Mouse (Mus musculus): ENCODE data around the gene Ncam1. TPM values are rescaled to one million over a fixed set of nuclear protein-coding genes. Genes with fewer than 3 reads are reported as not detected.

Gene Ncam1
- polyA plus RNA-seq, 1 experiment from 2014 or later = 5.8 TPM

DNA sequence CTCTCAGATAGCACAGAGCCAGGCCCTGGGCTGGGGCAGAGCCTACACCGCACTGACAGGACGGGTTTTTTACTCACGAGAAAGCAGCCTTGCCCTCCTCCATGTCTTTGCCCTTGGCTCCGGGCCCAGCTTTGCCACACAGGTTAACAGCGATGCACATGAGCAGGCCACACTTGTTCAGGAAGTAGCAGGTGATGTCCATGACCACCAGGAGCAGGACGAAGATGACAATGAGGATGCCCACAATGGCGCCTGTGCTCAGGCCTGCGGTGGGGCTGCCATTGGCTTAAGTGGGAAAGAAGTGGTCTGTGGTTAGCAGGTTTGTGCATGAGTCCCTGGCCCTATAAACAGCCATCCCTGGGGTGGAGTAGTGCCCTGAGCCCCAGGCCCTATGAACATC is 289.1 kb downstream of the Ncam1 start:
- no peak for DNase-seq (ENCODE audit: low spot score)

DNA sequence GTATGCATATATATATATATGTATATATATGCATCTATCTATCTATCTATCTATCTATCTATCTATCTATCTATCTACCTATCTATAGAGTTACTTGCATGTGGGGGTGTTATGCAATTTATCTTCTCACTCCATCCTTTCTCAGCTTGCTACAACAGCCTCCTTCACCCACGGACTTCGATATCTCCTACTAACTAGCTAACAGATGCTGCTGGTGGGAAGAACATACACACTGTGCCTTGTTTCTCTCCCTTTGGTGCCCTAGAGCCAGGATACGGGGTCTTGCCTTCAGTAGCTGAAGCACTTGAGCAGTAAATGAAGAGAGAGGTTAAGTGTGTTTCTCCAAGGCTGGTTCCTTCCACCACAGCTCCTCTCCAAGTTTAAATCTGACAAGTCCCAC is 289.6 kb downstream of the Ncam1 start:
- no peak for DNase-seq (ENCODE audit: low spot score)

DNA sequence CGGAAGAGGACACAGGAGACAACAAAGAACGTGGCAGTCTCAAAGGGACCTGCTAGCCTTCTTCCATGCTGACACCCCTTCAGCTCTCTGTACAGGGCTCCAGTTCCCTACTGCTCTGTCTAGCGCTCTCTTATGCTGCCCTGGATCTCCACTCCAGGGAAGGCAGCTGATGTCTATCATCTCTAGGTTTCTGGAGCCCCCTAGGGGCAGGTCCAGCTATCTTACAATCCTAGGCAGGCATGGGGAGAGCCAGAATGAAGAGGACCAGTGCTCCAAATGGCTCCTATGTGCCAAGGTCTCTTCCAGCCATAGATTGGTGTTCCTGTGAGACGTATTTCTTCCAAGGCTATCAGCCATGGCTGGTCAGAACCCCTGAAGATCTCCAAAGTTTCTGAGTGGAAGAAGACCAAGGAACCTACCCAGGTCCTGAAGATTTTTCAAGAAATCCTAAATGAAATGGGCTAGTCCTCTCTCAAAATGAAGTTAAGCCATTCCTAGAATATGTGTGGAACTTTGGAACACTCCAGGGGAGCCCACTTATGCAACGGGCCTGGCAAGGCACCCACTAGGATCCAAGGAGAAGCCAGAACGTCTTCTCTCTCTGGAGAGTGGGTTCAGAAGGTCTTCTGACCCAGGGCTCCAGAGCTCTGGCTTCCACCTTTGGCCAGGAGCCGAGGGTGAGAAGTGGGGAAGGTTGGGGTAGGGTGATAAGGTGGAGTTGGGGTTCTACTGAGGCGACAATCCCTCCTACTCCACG is 290.7 kb downstream of the Ncam1 start:
- DNase-seq (ENCODE audit: low spot score) = no peak

DNA sequence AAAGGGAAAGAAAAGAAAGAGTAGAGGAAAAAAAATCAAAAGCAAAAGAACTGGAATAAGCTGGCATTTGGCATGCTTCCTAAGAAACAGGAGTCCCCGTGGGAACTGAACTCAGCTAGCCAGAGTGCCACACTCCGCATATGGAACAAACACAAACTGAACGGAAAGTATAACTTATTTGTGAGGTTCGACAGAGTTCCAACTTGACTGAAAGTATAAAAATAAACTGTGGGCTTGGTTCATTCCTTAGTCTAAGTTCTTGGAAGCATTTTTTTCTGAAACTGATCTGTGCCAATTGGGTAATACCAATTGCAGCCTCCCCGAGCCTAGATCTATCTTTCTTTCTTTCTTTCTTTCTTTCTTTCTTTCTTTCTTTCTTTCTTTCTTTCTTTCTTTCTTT is 294.1 kb downstream of the Ncam1 start:
- DNase-seq (ENCODE audit: low spot score) = no peak

DNA sequence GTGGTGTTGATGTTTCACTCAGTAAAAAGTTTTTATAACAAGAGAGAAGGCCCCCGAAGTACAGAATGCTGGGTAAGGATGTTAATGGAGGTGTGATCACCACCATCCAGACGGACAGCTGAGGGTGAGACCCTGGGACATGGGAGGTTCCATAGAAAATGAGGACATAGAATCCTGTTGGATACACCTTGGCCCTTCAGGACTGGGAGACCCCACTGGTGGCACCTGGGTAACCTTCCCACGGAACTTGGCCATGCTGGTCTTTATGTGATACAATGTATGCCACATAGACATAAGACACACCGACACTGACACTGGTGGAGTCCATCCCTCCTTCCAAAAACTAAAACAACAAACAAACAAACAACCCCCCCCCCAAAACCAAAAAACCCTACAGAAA is 296.5 kb downstream of the Ncam1 start:
- no peak for DNase-seq (ENCODE audit: low spot score)

DNA sequence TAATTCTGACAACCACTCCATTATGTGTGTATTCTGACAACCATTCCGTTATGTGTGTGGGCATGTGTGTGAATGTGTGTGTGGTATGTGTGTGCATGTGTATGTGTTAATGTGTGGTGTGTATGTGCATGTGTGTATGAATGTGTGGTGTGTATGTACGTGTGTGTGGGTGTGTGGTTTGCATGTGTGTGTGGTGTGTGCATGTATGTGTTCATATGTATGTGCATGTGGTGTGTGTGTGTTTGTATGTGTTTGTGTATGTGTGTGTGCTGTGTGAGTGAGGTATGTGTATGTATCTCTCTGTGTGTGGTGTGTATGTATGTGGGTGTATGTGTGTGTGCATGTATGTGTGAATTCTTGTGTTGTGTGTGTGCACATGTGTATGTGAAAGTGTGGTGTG is 298.8 kb downstream of the Ncam1 start:
- DNase-seq (ENCODE audit: low spot score) = no peak

DNA sequence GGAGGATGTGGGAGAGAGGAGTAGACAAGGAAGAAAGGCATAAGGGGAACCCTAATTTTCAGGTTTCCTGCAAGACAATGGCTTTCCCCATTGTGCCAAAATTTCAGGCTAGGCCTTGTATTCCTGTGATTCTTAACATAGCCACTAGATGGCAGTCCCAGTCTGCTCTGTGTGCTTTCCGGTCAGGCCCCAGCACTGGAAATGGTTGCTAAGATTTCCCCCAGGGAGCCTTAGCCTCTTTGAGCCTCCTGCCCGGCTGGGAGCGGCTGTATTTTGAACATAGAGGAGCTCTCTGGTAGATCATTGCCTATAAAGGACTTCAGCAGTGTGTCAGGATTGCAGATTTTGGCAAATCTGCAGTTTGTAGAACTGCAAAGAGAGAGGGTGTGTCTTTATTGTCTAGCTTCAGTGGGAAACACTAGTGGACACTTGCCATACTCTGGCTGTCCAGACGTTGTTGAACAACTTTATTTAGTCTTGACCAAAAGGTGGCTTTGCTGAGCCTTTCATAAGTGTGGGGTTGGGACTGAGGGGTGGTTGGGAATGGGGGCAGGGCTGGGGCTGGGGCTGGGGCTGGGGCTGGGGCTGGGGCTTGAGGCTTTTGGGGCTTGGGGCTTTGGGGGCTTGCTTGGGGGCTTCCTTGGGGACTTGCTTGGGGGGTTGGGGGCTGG is 304.6 kb downstream of the Ncam1 start:
- DNase-seq (ENCODE audit: low spot score) = peak; percentile 75

DNA sequence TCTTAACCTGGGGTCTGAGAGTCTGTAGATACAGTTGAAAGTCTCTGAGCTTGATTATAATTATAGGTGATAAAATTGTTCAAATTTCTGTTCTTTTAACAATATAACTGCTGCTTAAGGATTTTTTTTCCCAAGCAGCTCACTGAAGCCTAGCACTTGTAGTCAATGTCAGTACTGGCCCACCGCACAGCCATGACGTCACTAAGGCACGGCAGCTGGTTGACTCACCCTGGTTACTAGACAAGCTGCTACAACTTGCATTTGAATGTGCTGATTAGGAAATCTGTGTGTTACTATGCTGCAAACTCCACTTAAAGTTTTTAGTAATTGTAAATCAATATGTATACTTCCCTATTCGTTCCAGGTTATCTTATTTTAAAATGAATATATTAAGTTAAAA is 308.1 kb downstream of the Ncam1 start:
- no peak for DNase-seq (ENCODE audit: low spot score)

DNA sequence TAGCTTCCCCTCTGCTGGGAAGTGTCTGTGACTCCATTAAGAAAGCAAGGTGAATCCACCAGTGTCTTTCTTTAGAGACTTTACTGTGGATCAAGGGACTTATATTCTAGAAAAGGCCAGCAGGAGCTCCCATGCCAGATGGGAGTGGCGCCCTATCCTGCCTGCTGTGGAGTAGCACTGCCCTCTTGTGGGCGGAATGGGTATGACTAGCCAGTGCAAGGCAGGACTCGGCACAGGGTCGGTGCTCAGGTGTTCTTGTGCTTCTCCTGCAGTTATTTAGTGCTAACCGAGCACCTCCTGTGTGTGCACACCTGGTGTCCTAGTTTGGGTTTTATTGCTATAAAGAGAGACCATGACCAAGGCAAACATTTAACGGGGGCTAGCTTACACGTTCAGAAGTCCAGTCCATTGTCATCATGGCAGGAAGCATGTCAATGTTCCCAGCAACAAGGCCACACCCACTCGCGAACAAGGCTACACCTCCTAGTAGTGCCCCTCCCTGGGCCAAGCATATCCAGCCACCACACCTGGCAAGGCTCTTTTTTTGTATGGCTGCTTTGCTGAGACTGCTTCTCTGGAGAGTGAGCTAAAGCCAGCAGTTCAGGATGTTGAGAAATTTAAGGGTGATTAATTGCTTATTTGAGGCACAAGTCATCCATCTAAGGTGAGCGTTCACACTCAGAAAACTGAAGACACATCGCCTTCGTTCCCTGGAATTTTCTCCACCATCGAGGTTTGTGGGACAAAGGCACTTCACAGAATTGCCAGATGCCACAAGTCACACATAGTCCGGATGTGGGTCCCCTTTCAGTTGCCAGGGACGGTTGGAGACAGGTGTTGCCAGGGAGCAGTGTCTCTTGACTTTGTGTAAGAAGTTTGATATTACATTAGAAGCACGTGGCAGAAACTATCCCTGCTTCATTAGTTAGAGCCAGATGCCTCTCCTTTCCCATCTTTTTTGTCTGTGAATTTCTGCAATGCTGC is 309.5 kb downstream of the Ncam1 start:
- DNase-seq (ENCODE audit: low spot score) = peak; percentile 85

DNA sequence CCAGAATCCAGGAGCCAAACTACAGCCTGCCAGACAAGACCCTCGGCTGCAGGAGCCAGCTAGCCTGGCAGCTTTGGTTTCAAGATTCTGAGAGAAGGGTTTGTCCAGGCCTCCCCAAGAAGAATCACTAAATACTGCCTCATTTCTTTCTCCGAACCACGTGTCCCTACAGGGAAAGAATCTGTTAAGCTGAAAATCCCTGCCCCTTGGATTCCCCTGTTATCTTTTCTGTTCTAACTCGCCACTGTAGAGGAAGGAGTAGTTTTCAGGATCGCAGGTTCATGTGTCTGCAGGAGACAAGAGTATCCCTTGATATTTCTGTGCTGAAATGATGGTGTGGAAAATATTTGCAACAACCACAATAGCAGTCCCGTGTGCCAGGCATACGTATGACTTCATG is 310.5 kb downstream of the Ncam1 start:
- no peak for DNase-seq (ENCODE audit: low spot score)

DNA sequence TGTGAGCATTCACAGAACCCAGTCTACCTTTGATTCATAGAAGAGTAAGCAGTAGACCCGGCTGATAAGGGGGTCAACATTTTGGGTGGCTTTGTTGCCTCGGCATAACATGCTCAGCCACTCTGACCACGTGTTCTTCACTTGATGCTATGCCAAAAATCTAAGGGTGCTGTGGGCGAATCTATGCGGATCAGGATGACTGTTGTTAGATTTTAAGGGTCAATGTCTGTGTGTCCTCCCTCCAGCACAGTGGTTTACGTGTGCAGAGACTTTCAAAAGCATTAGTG is 311.1 kb downstream of the Ncam1 start:
- no peak for DNase-seq (ENCODE audit: low spot score)

DNA sequence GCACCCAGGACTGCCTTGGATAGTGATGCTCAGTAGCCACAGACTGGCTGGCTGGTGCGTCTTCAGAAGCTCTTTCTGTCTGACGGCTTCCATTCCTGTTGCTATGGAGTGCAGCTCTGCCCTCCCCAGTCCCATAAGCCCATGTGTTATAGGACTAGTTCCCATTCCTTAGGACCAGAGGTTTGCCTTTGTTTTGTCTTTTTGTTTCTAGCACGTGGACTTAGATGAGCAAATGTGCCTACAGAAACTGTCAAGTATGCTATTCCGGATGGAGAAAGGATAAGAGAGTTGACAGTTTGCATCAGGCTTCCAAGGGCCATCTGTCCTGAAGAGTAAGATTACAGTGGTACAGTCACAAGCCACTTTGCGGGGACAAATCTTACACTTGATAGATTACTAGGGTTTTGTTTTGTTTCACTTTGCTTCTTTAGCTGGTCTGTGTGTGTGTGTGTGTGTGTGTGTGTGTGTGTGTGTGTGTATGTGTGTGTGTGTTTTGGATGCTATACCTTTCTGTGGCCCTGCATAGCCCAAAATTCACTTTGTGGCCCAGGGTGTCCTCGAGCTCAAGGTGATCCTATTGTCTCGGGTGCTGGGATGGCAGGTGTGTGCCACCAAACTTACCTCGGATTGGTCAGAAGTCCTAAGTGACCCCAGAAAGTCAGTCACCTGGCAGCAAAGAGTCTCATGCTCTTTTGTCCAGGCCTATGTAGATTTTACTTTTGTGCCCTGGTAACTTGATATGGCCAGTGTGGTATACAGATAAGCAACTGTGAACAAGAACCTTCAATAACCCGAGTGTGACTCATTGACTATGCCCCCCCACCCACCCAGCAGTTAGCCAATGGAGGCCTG is 311.7 kb downstream of the Ncam1 start:
- no peak for DNase-seq (ENCODE audit: low spot score)

DNA sequence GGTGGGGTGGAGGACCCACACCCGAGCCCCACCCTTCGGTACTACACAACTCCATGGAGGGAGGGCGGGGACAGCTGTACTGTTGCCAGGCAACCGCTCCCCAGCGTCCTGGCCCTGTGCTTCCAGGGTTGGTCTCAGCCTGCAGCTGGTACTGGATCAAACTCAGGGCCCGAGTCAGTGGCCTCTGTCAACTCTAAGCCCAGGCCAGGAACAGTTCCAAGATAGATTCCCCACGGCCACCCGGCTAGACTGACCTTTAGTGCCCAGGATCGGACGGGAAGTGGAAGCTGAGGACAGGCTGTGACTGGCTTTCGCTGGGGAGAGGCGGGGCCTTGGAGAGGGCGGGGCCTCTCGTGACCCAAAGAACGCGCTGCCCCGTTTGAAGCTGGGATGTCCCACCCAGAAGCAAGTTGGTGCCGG is 312.8 kb downstream of the Ncam1 start, which contains the start of gene Ttc12:
Gene Ttc12, minus strand, starts transcription at position 334 of the 420 bp plus-strand sequence.
- DNase-seq (ENCODE audit: low spot score) = peak; percentile 72

DNA sequence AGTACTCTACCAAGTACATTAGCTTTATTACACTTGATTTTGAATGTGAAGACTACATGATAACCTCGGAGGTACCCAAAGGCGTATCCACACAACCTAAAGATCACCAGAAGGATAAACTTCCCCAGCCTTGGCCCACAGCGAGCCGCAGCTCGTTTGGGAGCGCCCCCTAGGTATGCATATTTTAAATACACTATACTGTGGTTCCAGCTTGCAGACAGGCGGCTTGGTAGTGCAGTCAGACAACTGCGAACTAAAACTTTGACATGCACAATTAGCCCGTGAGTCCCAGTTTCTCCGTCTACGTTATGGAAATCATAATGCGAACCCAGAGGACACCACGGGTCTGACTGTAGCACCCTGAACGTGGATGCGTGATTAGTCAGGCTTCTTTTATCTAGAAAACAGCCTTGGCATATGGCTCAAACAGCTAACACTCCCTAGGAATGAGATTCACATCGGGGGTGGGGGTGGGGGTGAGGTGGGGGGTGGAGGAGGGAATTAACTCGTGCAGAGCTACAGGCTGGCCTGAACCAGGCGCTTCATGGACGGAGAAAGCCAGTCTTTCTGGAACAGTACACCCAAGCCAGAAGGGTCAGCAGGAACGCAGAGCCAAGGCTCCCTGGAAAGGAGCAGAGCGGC is 313.4 kb downstream of the Ncam1 start:
- DNase-seq (ENCODE audit: low spot score) = peak; percentile 62

DNA sequence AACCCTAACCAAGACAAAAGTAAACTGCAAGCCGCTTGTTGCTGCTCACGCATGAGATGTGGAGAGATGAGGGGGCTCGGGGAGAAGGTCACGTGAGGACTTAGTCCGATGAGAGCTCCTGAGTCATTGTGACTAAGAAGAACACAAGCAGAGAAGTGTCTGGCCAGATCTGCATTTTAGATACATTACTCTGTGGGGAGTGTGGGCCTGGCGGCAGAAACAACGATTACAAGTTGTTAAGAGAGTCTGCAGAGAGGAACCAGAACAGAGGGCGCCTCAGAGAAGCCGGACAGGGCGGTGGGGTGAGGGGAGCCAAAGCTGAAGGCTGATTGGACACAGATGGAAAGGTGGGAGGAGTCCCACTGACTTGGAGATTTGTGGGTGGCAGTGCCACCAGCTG is 315.4 kb downstream of the Ncam1 start:
- DNase-seq (ENCODE audit: low spot score) = peak; percentile 12

DNA sequence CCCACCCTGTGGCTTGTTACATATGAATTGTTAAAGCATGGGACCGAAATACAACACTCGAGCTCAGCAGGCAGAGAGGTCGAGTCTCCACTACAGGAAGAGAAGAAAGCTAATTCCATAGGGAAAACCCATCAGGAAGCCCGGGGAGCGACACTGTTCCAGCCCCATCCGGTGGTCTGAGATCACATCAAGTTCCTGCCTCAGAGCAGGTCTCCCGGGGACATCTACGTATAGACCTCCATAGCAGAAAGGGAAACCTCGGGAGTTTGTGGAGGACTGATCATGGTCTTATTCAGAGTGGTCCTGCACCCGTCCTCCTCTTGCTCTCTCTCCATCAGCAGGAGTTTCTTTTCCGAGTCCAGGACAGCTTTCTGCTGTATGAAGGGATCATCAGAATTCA is 326.6 kb downstream of the Ncam1 start:
- no peak for DNase-seq (ENCODE audit: low spot score)

DNA sequence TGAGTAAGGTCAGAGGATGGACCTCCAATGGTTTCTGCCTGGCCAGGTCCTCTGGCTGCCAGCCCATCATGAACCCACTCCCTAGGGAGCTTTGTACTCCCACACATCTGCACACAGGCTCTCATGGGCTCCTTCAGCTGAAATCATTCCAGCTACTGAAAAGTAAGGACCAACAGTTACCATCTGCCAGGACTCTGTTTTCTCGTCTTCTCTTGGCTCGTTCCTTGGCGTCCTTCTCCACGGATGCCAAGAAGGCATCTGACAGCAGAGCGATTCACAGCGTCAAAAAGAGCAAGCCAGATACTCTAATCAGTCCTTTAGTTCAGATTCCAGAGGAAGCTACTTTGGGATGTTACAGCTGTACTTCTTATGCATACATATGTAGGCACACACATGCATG is 327.8 kb downstream of the Ncam1 start:
- DNase-seq (ENCODE audit: low spot score) = no peak

DNA sequence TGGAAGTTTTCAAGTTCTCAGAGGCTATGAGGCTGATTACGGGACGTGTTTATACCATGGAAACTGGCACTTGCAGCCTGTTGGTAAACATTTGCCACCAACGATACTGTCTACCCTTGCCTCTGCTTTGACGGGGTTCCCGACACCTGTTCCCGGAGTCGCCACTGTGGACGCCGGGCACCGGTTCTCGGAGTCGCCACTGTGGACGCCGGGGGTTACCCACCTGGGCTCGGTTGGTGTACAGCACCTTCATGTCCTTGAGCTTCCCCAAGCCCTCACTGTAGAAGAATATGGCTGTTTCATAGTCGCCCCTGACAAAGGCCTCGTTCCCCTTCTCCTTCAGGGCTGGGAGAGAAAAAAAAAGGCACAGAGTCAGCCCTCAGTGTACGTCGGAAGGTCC is 328.7 kb downstream of the Ncam1 start:
- no peak for DNase-seq (ENCODE audit: low spot score)

DNA sequence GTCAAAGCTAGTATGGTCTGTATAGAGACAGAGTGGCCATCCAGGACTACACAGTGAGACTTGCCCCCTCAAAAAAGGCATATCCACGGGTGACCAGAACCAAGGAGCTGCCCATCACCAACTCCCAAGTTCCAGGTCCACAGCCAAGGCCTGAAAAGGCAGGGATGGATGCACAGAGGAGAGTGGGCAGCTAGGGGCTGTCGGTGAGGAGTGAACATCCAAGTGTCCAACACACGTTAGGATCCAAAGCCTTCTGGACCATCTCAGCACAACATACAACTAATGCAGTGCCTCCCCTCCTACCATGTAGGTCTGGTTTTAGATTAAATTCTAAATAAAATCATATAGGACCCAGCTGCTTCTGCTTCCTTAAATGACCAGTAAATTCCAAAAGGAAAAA is 342.6 kb downstream of the Ncam1 start:
- no peak for DNase-seq (ENCODE audit: low spot score)

DNA sequence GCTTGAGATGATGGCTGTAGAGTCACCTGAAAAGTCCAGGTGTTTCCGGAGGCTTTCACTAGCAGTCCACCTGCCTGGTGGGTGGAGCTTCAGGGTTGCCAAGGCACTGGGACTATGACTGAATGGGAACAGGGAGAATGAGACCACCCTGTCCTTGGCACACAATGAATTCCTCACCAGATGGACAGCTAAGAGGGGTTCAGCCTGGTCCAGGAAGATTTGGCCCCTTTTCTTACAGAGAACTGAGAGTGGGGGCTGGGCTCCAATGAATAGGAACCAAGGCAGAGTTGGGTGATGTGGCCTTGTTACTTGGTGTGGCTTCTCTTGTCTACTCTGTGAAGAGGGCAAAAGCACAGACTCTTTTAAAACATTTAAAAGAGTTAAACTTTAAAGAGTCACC is 346.3 kb downstream of the Ncam1 start:
- no peak for DNase-seq (ENCODE audit: low spot score)

Data from thymus, postnatal 0 days (tissue).